Mouse (Mus musculus): Measurements from ENCODE around the gene Olfr1312.
"Not testable (repeated sequence)": the region's sequence is repeated elsewhere in the genome, so short reads cannot be mapped to it uniquely, and the experiment has no call there.

Gene Olfr1312

DNA sequence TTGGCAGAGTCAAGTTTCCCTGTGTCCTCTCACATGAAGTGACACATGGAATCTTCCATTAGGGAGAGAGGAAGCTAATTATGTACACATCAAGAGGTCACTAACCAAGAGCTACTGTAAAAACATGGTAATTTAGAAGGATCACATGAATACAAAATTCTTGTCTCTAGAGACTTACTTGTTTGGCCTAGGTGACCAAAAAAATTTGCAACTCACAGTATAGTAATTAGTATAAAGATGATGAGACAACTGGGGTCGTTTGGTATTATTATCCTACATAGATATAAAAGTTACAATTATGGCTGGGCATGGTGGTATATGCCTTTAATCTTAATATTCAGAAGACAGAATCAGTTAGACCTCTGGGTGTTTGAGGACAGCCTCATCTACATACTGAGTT is at the start of gene Olfr1312:
Gene Olfr1312 (minus strand): TSS at position 101 of the 400 bp plus-strand sequence.
- DNase-seq: no peak

DNA sequence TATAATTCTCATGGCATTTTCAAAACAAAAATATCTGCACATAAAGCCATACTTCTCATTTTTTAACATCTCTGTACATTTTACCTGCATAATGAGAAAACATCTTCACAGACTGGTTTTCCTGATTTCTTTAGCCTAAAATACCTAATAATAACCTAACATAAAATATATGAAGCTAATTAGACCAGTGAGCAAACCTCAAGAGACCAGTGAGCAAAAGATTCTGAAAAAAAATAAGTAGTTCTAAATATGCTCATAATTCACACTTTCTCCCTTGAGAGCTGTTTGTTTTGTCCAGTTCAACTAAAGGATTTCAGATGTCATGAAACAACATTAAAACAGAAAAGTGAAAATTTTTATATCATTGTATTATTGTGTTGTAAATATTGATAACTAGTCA is 46.6 kb upstream of the Olfr1312 start, which contains the start of gene Olfr1314:
Gene Olfr1314 (minus strand): TSS at position 101 of the 400 bp plus-strand sequence.
- DNase-seq: no peak

DNA sequence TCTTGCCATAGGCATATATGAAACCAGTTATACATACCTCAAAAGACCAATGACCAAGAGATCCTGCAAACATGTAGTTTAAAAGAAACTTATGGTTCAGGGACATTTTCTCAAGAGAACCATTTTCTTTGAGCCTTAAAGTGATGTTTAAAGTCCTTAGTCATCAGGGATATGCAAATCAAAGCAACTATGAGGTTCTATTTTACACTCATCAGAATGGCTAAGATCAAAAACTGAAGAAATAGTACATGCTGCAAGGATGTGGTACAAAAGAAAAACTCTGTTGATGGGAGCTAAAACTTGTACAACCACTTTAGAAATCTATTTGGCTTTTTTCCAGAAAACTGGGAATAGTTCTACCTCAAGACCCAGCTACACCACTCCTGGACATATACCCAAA is 27.7 kb upstream of the Olfr1312 start, which contains the start of gene Olfr1313:
Gene Olfr1313 (minus strand): TSS at position 101 of the 400 bp plus-strand sequence.
- no peak for DNase-seq

DNA sequence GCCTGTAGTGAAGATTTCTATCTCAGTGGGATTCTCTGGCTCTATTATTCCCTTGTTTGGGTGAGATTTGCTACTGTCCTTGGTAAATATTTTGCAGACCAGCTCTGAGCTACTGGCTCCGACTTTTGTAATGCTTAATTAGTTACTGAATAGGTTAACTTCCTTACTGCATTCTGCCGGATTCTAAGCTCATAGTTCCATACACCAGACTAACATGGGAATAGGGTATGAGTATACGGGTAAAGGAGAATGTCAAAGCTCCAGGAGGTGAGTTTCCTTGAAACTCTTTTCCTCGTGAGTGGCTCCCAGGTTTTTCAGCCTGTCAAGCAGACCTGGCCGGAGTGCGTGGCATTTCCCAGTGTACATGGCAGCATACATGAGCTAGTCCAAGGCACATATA is 23.1 kb downstream of the Olfr1312 start:
- DNase-seq: not testable (repeated sequence)

DNA sequence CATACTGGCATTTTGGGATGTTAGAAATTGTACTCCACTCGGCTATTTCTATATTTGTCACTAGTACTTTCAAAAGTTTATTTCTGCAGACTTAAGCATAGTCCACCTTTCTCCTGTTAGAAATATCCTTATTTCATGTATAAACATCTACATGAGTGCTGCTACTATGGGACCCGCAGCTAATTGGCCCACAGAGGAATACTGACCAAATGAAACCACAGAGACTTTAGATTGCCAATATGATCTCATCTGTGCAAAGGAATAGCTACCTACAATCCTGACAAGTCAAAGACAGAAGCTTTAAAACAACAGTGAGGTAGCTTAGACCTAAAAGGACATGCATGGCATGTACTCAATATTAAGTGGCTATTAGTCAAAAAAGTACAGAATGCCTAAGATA is 25.7 kb downstream of the Olfr1312 start, which contains the start of gene Olfr1311:
Gene Olfr1311 (minus strand): TSS at position 101 of the 400 bp plus-strand sequence.
- no peak for DNase-seq

DNA sequence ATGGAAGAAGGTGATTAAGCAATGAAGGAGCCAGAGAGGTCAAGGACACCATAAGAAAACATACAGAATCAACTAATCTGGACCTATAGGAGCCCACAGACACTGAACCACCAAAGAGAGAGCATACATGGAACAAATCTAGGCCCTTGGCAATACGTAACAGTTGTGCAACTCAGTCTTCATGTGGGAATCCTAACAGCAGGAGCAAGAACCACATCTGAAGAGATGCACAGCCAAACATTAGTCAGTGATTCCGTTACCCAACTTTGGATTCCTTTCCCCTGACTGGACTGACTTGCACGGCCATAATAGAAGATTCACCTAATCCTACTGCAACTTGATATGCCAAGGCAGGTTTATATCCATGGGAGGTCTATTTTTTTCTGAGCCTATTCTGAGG is 35.1 kb downstream of the Olfr1312 start:
- no peak for DNase-seq

DNA sequence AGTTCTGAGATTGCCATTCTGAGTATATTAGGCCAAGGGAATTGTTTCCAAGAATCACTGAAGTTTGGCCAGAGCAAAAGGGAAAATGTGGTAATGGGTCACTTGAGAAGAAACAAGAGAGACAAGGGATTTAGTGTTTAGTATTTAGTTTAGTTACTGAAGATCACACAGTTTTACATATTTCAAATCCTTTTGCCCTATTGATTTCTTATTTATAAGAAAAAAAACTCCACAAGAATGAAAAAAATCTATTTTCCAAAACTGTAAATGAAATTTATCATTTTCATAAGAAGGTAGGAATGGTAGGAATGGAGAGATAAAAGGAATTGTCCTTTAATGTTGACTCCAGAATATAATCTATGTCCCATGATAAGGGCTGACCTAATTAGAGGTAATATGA is 37.4 kb downstream of the Olfr1312 start, which contains the start of gene Olfr1310:
Gene Olfr1310 (minus strand): TSS at position 101 of the 400 bp plus-strand sequence.
- no peak for DNase-seq

DNA sequence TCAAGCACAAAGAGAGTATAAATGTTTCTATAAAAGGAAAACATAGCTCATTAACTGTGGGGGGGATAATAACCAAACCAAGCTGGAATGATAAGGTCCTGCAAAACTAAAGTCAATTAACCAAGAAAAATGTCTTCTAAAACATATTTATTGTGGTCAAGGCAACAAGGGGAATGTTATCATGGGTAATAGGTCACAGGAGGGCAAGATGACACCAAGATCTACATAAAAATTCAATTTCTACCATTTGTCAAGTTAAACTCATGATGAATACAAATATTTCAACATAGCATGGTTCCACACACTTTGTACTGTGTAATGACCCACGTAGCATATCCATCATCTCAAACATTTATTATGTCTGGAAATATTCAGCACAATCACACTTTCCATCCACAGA is 59.9 kb downstream of the Olfr1312 start, which contains the start of gene Olfr1309:
Gene Olfr1309 (minus strand): TSS at position 101 of the 400 bp plus-strand sequence.
- DNase-seq: no peak
